Mouse (Mus musculus): ENCODE measurements around the gene Msln.

DNA sequence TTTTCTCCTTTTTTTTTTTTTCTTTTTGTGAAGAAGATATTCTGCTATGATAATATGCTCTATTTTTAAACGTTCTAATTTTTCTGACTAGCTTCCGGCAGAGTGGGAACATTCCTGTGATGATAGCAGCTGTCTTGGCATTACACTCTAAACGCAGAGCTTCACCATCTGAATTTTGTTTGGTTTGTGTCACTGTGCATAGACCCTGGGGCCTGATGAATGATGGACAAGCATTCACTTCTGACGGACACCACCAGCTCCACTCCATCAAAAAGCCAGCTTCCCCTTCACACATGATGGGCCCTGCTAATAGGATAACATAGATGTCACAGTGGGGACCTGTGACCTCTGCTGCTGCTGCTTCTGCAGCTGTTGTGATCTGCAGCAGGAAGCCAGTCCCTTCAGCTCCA lies 7.4 kb upstream of the Msln start:
- no peak for TF ChIP-seq POLR2A (IDR thresholded peaks at IDR 0.05; ENCODE audit: borderline replicate concordance, extremely low read depth, low read depth, low read length)
- no peak for TF ChIP-seq CTCF (IDR thresholded peaks at IDR 0.05; ENCODE audit: insufficient read depth, low read length)
